Mouse (Mus musculus) ES-Bruce4 (cell line): Measurements from ENCODE around the gene Pros1.

Experiments
- CTCF ChIP-seq: IDR thresholded peaks from one replicate; pipeline ENCODE4 v1.8.1; 2011; ENCODE audit warnings: low read depth, low read length
- EP300 ChIP-seq: IDR thresholded peaks from 2 replicates; pipeline ENCODE4 v1.6.1; 2011; ENCODE audit warnings: low read depth, low read length; ENCODE audit not compliant: insufficient read depth
- POLR2A ChIP-seq: IDR thresholded peaks from one replicate; pipeline ENCODE4 v1.8.1; 2011; ENCODE audit warnings: low read length; ENCODE audit not compliant: insufficient read depth

GRCm38 (mm10) chr16:62873180-62873579, 19.1 kb downstream of the Pros1 start:
- TF ChIP-seq EP300 (no peak), CTCF (no peak), POLR2A (no peak)
